Mouse (Mus musculus) G1E-ER4 (cell line): ENCODE measurements around the gene Wdfy4. TPM values are rescaled to one million over a fixed set of nuclear protein-coding genes. Genes with fewer than 3 reads are reported as not detected.

Experiments
- GATA1 ChIP-seq: IDR thresholded peaks from one replicate; pipeline ENCODE4 v1.8.0; 2012; ENCODE audit warnings: low read length, inconsistent platforms
- polyA plus RNA-seq: library from polyadenylated mRNA; stranded (reverse); fragments of >175 nt; gene quantifications from 2 replicates; pipeline ENCODE4 v1.2.3, GENCODE M21; 2012

Gene Wdfy4
- polyA plus RNA-seq, 1 experiment: not detected

GRCm38 (mm10) chr14:33058881-33059660, 126.2 kb downstream of the Wdfy4 start:
- TF ChIP-seq GATA1: no peak

GRCm38 (mm10) chr14:33053441-33053840, 131.9 kb downstream of the Wdfy4 start:
- TF ChIP-seq GATA1: no peak

- no peak for TF ChIP-seq GATA1
Observed at GRCm38 (mm10) chr14:33045217-33045616, 140.1 kb downstream of the Wdfy4 start.

GRCm38 (mm10) chr14:33036811-33037210, 148.5 kb downstream of the Wdfy4 start:
- TF ChIP-seq GATA1: no peak

GRCm38 (mm10) chr14:33035386-33035785, 149.9 kb downstream of the Wdfy4 start:
- TF ChIP-seq GATA1: no peak

- no peak for TF ChIP-seq GATA1
Observed at GRCm38 (mm10) chr14:33033424-33033823, 151.9 kb downstream of the Wdfy4 start.

GRCm38 (mm10) chr14:33030849-33031248, 154.5 kb downstream of the Wdfy4 start:
- no peak for TF ChIP-seq GATA1

- TF ChIP-seq GATA1: no peak
Observed at GRCm38 (mm10) chr14:33019606-33020005, 165.7 kb downstream of the Wdfy4 start.

- TF ChIP-seq GATA1: no peak
Observed at GRCm38 (mm10) chr14:33019050-33019449, 166.3 kb downstream of the Wdfy4 start.

GRCm38 (mm10) chr14:33007638-33008037, 177.7 kb downstream of the Wdfy4 start:
- no peak for TF ChIP-seq GATA1

GRCm38 (mm10) chr14:33005114-33005513, 180.2 kb downstream of the Wdfy4 start:
- no peak for TF ChIP-seq GATA1

- no peak for TF ChIP-seq GATA1
Observed at GRCm38 (mm10) chr14:33000112-33000979, 185.0 kb downstream of the Wdfy4 start.

GRCm38 (mm10) chr14:32999511-32999910, 185.8 kb downstream of the Wdfy4 start:
- TF ChIP-seq GATA1: no peak

- no peak for TF ChIP-seq GATA1
Observed at GRCm38 (mm10) chr14:32994954-32995636, 190.2 kb downstream of the Wdfy4 start.

- TF ChIP-seq GATA1: no peak
Observed at GRCm38 (mm10) chr14:32991082-32991481, 194.2 kb downstream of the Wdfy4 start, which contains the start of gene Lrrc18. Gene Lrrc18, plus strand, starts transcription at chr14:32991382.

GRCm38 (mm10) chr14:32986659-32987058, 198.6 kb downstream of the Wdfy4 start:
- TF ChIP-seq GATA1: no peak
